ENCODE assay signal across 10 mouse cellular contexts in the genomic region with DNA sequence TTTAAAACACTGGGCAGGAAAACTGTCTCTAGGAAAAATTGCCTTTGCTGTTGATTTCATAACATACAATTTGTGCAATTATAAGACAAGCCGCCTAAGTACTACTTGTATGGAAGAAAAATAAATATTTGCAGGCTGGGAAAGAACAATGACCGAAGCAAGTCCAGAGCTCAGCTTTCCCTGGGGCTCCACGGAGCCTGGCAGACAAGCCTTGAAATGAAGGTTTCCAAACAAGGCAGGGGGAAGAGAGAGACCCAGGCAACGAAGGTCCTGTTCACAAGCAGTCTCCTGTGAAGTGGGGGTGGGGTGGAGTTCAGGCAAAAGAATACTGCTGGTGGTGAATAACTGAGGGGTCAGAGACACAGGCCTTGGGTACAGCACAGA. TPM values are rescaled to one million over a fixed set of nuclear protein-coding genes. Genes with fewer than 3 reads are reported as not detected.
DNase-seq lines count a peak whose midpoint lies in the region; ATAC-seq and TF ChIP-seq lines count a peak whose summit lies in the region.
"Had no signal": no experiment of that assay in that cellular context is flagged by ENCODE, and none has a peak within 500 bp of the region (broad histone marks: within the 10 kb centered on the region; RNA-seq: fewer than 3 reads in every experiment).

No protein-coding gene starts in this region.

- no peak for TF ChIP-seq CTCF in liver, adult 2 months (IDR thresholded peaks at IDR 0.05; ENCODE audit: low read depth, low read length)

- H3K27me3 ChIP-seq in liver, adult 2 months (ENCODE audit: control insufficient read depth, insufficient read depth, low read length): no peaks in the 10 kb centered on the region
- no peaks in the 10 kb centered on the region; the same call in 1 of the 2 replicates for H3K27me3 ChIP-seq in liver, embryonic 12.5 days (replicated peaks)
- no peaks in the 10 kb centered on the region for H3K27me3 ChIP-seq in hindbrain, embryonic 13.5 days
- H3K27me3 ChIP-seq: forebrain, embryonic 13.5 days had no signal

- no peak for TF ChIP-seq POLR2A in liver, adult 2 months (IDR thresholded peaks at IDR 0.05; ENCODE audit: extremely low read depth, insufficient read depth, low read length)

- no peaks in the 10 kb centered on the region for H3K36me3 ChIP-seq in liver, adult 2 months (ENCODE audit: control insufficient read depth, insufficient read depth, low read length)
- no peaks in the 10 kb centered on the region for H3K36me3 ChIP-seq in liver, embryonic 12.5 days
- H3K36me3 ChIP-seq in hindbrain, embryonic 13.5 days: no peaks in the 10 kb centered on the region

- H3K27ac ChIP-seq in liver, adult 2 months (replicated peaks; ENCODE audit: insufficient read depth, low read depth, low read length): no peak overlapping the region
- H3K27ac ChIP-seq in liver, embryonic 12.5 days: no peak overlapping the region
- no peak overlapping the region; the same call in 1 of the 2 replicates for H3K27ac ChIP-seq in hindbrain, embryonic 13.5 days
- H3K27ac ChIP-seq: forebrain, embryonic 13.5 days had no signal

- ATAC-seq in liver, embryonic 12.5 days: no peak
- 0 out of 2 replicates have a peak, but pooled peaks have one; percentile 24 for ATAC-seq in hindbrain, embryonic 13.5 days (ENCODE audit: low FRiP score)
- ATAC-seq: forebrain, embryonic 13.5 days; intestine, postnatal 0 days had no signal

- no peak overlapping the region for H3K4me3 ChIP-seq in liver, adult 2 months (ENCODE audit: insufficient read depth, low read depth, low read length)
- H3K4me3 ChIP-seq in liver, embryonic 12.5 days: no peak overlapping the region
- H3K4me3 ChIP-seq in hindbrain, embryonic 13.5 days: no peak overlapping the region
- H3K4me3 ChIP-seq: forebrain, embryonic 13.5 days had no signal

- no peak overlapping the region for H3K4me2 ChIP-seq in liver, embryonic 12.5 days
- H3K4me2 ChIP-seq in hindbrain, embryonic 13.5 days: no peak overlapping the region

- peak; percentile 79 for DNase-seq in liver, adult 2 months (ENCODE audit: extremely low read depth, low read depth, low spot score)
- DNase-seq in embryo, embryonic 9.5 days (ENCODE audit: extremely low spot score): peak; percentile 48
- peak; percentile 37 for DNase-seq in mesoderm, embryonic 11.5 days (ENCODE audit: low read depth, low spot score)
- DNase-seq in frontal cortex, postnatal 25 days (ENCODE audit: low spot score in 2 of 2): no peak
- DNase-seq in cerebellum, postnatal 4 days (ENCODE audit: low spot score in 2 of 2): no peak
- DNase-seq: cerebellum, adult 18-20 months had no signal

- H3K4me1 ChIP-seq in liver, adult 2 months (ENCODE audit: control insufficient read depth, insufficient read depth, low read length): peaks cover 5% of the 10 kb centered on the region
- peaks cover 19% of the 10 kb centered on the region for H3K4me1 ChIP-seq in liver, embryonic 12.5 days
- peaks cover 15% of the 10 kb centered on the region for H3K4me1 ChIP-seq in hindbrain, embryonic 13.5 days (replicated peaks)

- H3K9me3 ChIP-seq in liver, embryonic 12.5 days (replicated peaks): no peaks in the 10 kb centered on the region
- no peaks in the 10 kb centered on the region for H3K9me3 ChIP-seq in hindbrain, embryonic 13.5 days
- H3K9me3 ChIP-seq: forebrain, embryonic 13.5 days had no signal

- no peaks in the 10 kb centered on the region for H3K79me2 ChIP-seq in liver, adult 2 months (ENCODE audit: control insufficient read depth, insufficient read depth, low read length)

- 16% methylated on average over 4 of the region's 4 CpGs for WGBS in liver, adult 2 months
- 48% methylated on average over 4 of the region's 4 CpGs for WGBS in liver, embryonic 12.5 days (ENCODE audit: insufficient replicate concordance)
- 21% methylated on average over 4 of the region's 4 CpGs for WGBS in hindbrain, embryonic 13.5 days

- H3K9ac ChIP-seq in liver, adult 2 months (ENCODE audit: low read depth, low read length): peak overlapping the region; percentile 11; the same call in 1 of the 2 replicates
- no peak overlapping the region for H3K9ac ChIP-seq in liver, embryonic 12.5 days
- H3K9ac ChIP-seq in hindbrain, embryonic 13.5 days: no peak overlapping the region
- H3K9ac ChIP-seq: forebrain, embryonic 13.5 days had no signal

RNA-seq across cellular contexts. Expression of a gene that starts 13.6 kb away (rescaled TPM):
- 88.2 and 91.5 TPM in 2 replicates for total RNA-seq in liver, adult 2 months (2014; rRNA removed)
- polyA plus RNA-seq in liver, adult 2 months (2012; rRNA removed): 36.7 and 37.2 TPM in 2 replicates
- 130 and 134 TPM in 2 replicates for polyA plus RNA-seq in liver, embryonic 12.5 days (2016; fragmentation: Nextera tagmentation; extraction: Ambion mirVana)
- 74.6 and 76.5 TPM in 2 replicates for polyA plus RNA-seq in hindbrain, embryonic 13.5 days (2015; fragmentation: Nextera tagmentation; extraction: Ambion mirVana)

Comparison
In these comparisons a context has a peak if more than half of its experiments do, and no peak if none do; other contexts are left out.
1. DNase-seq: peak in liver, adult 2 months (single experiment), embryo, embryonic 9.5 days (single experiment) and mesoderm, embryonic 11.5 days (single experiment); none in frontal cortex, postnatal 25 days (0 of 2) and cerebellum, postnatal 4 days (0 of 2).